Mouse (Mus musculus) olfactory bulb, adult 2 months (tissue): Measurements from ENCODE around the gene Necab3.

ENCODE experiments used
- CTCF ChIP-seq: fragments of 200-500 bp; IDR thresholded peaks from 2 replicates; pipeline ENCODE4 v1.5.1; 2012; ENCODE audit warnings: low read depth, mild to moderate bottlenecking, low read length, moderate library complexity; ENCODE audit not compliant: insufficient read depth
- POLR2A ChIP-seq: fragments of 200-500 bp; IDR thresholded peaks from 2 replicates; pipeline ENCODE4 v1.6.1; 2012; ENCODE audit warnings: mild to moderate bottlenecking, low read depth, low read length, moderate library complexity; ENCODE audit not compliant: insufficient read depth

- TF ChIP-seq CTCF = no peak
- no peak for TF ChIP-seq POLR2A
These were observed 19.0 kb upstream of the Necab3 start for GRCm38 (mm10) chr2:154577744-154578067.
